Mouse (Mus musculus) ovary, adult 10 weeks (tissue): ENCODE measurements around the gene Jpt2. TPM values are rescaled to one million over a fixed set of nuclear protein-coding genes. Genes with fewer than 3 reads are reported as not detected.

Experiments used
- polyA plus RNA-seq: library from polyadenylated mRNA; stranded (reverse); fragments of 350-450 nt; fragmentation: Illumina TruSeq; extraction: RNeasy Lipid Tissue Mini Kit (QIAGEN cat#74804); gene quantifications from one replicate; pipeline ENCODE4 v1.2.3, GENCODE M21; 2014

Jpt2 gene
- polyA plus RNA-seq, result 90.6 TPM

DNA sequence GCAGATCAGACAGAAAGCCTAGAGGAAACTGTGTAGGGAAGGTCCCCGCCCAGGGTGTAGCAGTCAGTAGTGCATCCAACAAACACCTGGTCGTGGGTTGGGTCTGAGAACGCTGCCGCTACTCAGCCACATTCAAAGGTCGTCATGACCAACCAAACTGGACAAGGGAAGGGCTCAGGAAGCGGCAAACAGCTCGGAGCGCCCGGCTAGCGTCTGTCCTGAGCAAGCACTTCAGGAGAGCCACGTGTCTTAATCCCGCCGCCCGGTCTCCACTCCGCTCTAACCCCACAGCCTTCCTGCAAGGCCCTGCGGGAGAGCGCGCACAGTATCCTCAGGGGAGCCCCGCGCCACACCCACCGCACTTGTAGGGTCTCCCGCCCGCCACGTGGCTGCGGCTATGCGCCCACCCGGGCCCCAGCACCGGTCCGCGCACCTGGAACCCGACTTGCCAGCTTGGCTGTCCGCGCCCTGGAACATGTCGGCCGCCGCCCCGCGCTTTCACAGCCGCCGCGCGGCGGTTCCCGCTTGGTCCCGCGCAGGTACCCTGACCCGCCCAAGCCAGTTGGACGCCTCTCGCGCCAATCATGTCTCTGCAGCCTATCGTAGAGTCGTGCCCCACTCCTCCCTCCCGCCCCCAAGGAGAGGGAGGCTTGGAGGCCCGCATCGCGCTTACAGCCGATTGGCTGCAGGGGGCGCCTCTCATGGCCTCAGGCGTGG is at the start of gene Jpt2:
TSS of gene Jpt2 (minus strand) at position 555 of the 717 bp plus-strand sequence.

DNA sequence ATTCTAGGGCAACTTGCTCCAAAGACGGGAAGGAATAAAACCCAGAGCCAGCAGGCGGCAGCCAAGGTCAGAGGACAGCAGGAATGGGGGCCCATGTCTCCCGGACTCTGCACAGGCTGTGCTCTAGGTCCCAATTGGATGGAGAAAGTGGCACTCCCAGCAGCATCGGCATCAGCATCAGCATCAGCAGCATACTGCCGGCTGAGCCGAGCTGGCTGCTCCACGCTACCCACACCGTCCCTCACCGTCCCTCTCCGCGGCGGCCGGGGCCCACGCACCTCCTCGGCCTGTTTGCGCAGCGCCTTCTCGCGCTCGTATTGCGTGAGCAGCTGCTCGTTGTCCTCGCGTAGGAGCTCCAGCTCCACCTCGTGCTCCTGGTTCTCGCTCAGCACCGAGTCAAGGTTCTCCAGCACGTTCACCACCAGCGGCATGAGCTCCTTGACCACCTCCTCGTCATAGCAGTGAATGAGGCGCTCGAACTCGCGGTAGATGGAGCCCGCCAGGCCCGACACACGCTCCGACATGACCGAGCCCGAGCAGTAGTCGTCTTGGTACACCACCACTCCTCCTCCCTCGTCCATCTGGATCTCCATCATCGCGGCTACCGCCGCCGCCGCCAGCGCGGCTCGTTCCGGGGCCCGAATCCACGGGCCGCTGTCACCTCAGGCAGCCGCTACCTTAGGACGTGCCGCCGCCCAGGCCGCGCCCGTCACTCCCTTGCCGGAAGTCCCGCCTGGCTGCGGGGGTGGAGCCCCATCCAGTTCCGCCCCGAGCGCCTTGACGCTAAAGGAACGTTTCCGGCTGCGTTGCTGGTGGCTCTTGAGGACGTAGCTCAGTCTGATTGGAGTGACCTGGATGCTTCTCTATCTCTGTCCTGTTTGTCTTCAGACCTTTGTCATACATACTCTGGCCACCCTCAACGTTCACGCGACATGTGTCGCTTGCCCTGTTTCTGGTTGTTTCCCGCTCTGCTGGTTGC is 23.9 kb downstream of the Jpt2 start, which contains the start of gene Mapk8ip3:
TSS of gene Mapk8ip3 (minus strand) at position 719 of the 979 bp plus-strand sequence.

DNA sequence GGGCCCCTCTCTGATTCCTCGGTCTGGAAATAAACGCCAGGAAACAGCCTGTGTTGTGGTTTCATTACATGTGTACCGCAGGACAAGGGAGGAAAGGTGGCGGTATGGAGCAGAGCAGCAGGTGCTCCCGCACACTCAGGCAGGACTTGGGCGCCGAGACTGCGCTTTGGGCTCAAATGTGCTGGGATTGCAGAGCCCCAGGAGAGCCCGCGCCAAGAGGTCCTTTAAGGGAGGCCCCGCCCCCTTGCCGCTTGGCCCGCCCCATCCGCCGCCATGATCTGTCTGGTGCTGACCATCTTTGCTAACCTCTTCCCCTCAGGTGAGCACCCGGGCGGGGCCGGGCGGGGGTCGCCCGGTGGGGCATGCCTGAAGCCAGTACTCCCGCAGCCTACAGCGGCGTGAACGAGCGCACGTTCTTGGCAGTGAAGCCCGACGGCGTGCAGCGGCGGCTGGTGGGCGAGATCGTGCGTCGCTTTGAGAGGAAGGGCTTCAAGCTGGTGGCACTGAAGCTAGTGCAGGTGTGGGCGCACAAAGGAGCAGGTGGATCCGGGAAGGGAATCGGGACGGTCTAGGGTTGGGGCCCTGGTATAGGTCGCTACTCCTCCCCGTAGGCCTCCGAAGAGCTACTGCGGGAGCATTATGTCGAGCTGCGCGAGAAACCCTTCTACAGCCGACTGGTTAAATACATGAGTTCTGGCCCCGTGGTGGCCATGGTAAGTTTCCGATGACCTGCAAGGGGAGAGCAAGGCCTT is 64.1 kb downstream of the Jpt2 start, which contains the start of gene Nme3:
TSS of gene Nme3 (plus strand) at position 260 of the 752 bp plus-strand sequence.

DNA sequence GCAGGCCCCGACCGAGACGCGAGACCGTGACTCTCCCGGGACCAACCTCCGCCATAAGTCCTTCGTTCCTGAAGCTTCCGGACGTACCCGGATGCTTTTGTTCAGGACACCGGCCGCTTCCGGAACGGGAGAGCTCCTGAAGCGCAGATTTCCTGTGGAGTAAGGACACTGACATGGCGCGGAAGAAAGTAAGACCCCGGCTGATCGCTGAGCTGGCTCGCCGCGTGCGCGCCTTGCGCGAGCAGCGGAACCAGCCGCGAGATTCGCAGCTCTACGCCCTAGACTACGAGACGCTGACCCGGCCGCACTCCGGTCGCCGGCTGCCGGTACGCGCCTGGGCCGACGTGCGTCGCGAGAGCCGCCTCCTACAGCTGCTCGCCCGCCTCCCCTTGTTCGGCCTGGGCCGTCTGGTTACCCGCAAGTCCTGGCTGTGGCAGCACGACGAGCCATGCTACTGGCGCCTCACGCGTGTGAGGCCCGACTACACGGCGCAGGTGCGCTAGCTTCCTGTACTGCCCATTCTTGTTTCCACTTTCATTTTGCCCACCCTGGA is 65.4 kb downstream of the Jpt2 start, which contains the start of the genes Eme2 and Mrps34:
TSS of gene Eme2 (minus strand) at position 93 of the 553 bp plus-strand sequence.
TSS of gene Mrps34 (plus strand) at position 122 of the 553 bp plus-strand sequence.

Other genes starting within 250 kb of the Jpt2 start
- gene Rnf151, start 242.6 kb downstream of the Jpt2 start, polyA plus RNA-seq, result not detected
- gene Rps2, start 242.6 kb downstream of the Jpt2 start, polyA plus RNA-seq, result 771 TPM
- gene Ndufb10, start 236.2 kb downstream of the Jpt2 start, polyA plus RNA-seq, result 52.5 TPM
- gene Rpl3l, start 232.9 kb downstream of the Jpt2 start, polyA plus RNA-seq, result not detected
- 1.2 TPM for gene Msrb1, start 224.0 kb downstream of the Jpt2 start, polyA plus RNA-seq
- gene Hs3st6, start 207.7 kb downstream of the Jpt2 start, polyA plus RNA-seq, result not detected
- 0.74 TPM for gene Meiob, start 156.4 kb downstream of the Jpt2 start, polyA plus RNA-seq
- 2.5 TPM for gene Hagh, start 120.5 kb downstream of the Jpt2 start, polyA plus RNA-seq
- 54.8 TPM for gene Fahd1, start 110.3 kb downstream of the Jpt2 start, polyA plus RNA-seq
- not detected for gene Igfals, start 94.7 kb downstream of the Jpt2 start, polyA plus RNA-seq
- gene Nubp2, start 74.3 kb downstream of the Jpt2 start, polyA plus RNA-seq, result 2.1 TPM
- not detected for gene Spsb3, start 74.0 kb downstream of the Jpt2 start, polyA plus RNA-seq
- gene Eme2, start 65.6 kb downstream of the Jpt2 start, polyA plus RNA-seq, result 1.4 TPM
- 0.94 TPM for gene Mrps34, start 65.6 kb downstream of the Jpt2 start, polyA plus RNA-seq
- 1.0 TPM for gene Nme3, start 64.2 kb downstream of the Jpt2 start, polyA plus RNA-seq
- 4.4 TPM for gene Mapk8ip3, start 23.7 kb downstream of the Jpt2 start, polyA plus RNA-seq
- gene Cramp1l, start 55.1 kb upstream of the Jpt2 start, polyA plus RNA-seq, result 8.0 TPM
- 20.0 TPM for gene Ift140, start 55.4 kb upstream of the Jpt2 start, polyA plus RNA-seq
- 8.2 TPM for gene Tmem204, start 122.9 kb upstream of the Jpt2 start, polyA plus RNA-seq
- 1.1 TPM for gene Telo2, start 155.3 kb upstream of the Jpt2 start, polyA plus RNA-seq
- not detected for gene Ptx4, start 160.1 kb upstream of the Jpt2 start, polyA plus RNA-seq
- 3.7 TPM for gene Clcn7, start 172.7 kb upstream of the Jpt2 start, polyA plus RNA-seq
- gene Ccdc154, start 201.8 kb upstream of the Jpt2 start, polyA plus RNA-seq, result not detected
- gene Gm38655, start 214.8 kb upstream of the Jpt2 start, polyA plus RNA-seq, result not detected
- gene BC003965, start 223.9 kb upstream of the Jpt2 start, polyA plus RNA-seq, result 19.2 TPM
- gene Unkl, start 227.7 kb upstream of the Jpt2 start, polyA plus RNA-seq, result 22.2 TPM